Mouse (Mus musculus) ES-E14 (cell line): ENCODE data around the gene Lrp6. TPM values are rescaled to one million over a fixed set of nuclear protein-coding genes. Genes with fewer than 3 reads are reported as not detected.

ENCODE experiments used
- DNase-seq: peaks from one replicate; pipeline ENCODE4 v3.0.0-alpha.2; 2013; ENCODE audit warnings: low read depth, low spot score
- H3K27ac ChIP-seq: 2 replicates; pipeline ENCODE4 v1.5.1; 2012; ENCODE audit warnings: low read depth, mild to moderate bottlenecking, low read length, moderate library complexity, mixed read lengths; ENCODE audit not compliant: poor library complexity, insufficient read depth, severe bottlenecking
- H3K36me3 ChIP-seq: 2 replicates; pipeline ENCODE4 v1.6.1; 2012; ENCODE audit warnings: mild to moderate bottlenecking, low read length, moderate library complexity, mixed read lengths; ENCODE audit not compliant: control insufficient read depth, poor library complexity, insufficient read depth, severe bottlenecking
- H3K4me1 ChIP-seq, 2 experiments: fragments of 150-350 bp in 1 of 2; sonication (generic) in 1 of 2; 2 replicates each; pipeline ENCODE4 v1.6.1; 2012; ENCODE audit warnings: low read length in 2 of 2, mild to moderate bottlenecking in 1 of 2, mixed read lengths in 1 of 2; ENCODE audit not compliant: control insufficient read depth in 2 of 2, insufficient read depth in 2 of 2, poor library complexity in 1 of 2
- H3K4me3 ChIP-seq, 2 experiments: fragments of 150-350 bp in 1 of 2; sonication (generic) in 1 of 2; 2 replicates each; pipeline ENCODE4 v1.5.1; 2012; ENCODE audit warnings: low read length in 2 of 2, low read depth in 1 of 2, mild to moderate bottlenecking in 1 of 2, mixed read lengths in 1 of 2; ENCODE audit not compliant: insufficient read depth in 1 of 2, poor library complexity in 1 of 2, severe bottlenecking in 1 of 2
- H3K9ac ChIP-seq: 2 replicates; pipeline ENCODE4 v1.6.1; 2012; ENCODE audit warnings: low read depth, mild to moderate bottlenecking, low read length, mixed read lengths; ENCODE audit not compliant: poor library complexity, insufficient read depth, severe bottlenecking
- H3K9me3 ChIP-seq: fragments of 150-350 bp; sonication (generic); 2 replicates; pipeline ENCODE4 v1.6.1; 2012; ENCODE audit warnings: low read depth, mild to moderate bottlenecking, low read length; ENCODE audit not compliant: control insufficient read depth, insufficient read depth
- CHD2 ChIP-seq: IDR thresholded peaks from 2 replicates; pipeline ENCODE4 v1.6.1; 2014; ENCODE audit warnings: mild to moderate bottlenecking, low read depth, low read length, inconsistent platforms
- HCFC1 ChIP-seq: IDR thresholded peaks from 2 replicates; pipeline ENCODE4 v1.6.1; 2012; ENCODE audit warnings: low read length, inconsistent platforms, borderline replicate concordance; ENCODE audit not compliant: insufficient read depth
- MAFK ChIP-seq: IDR thresholded peaks from 2 replicates; pipeline ENCODE4 v1.6.1; 2014; ENCODE audit warnings: mild to moderate bottlenecking, low read depth, low read length, inconsistent platforms; ENCODE audit not compliant: insufficient read depth
- ZC3H11A ChIP-seq: IDR thresholded peaks from 2 replicates; pipeline ENCODE4 v1.6.1; 2012; ENCODE audit warnings: low read depth, mild to moderate bottlenecking, inconsistent platforms, low read length, borderline replicate concordance
- ZNF384 ChIP-seq: IDR thresholded peaks from 2 replicates; pipeline ENCODE4 v1.6.1; 2012; ENCODE audit warnings: low read depth, low read length, inconsistent platforms
- in situ Hi-C, 2 experiments: fragments of 600-800 bp; cut with MboI; formaldehyde crosslinking; loops; one replicate each; pipeline ENCODE4 v1.15.1; 2025; ENCODE audit warnings: low sequenced_read_pairs in 2 of 2, inconsistent platforms in 1 of 2; ENCODE audit not compliant: unreplicated experiment in 2 of 2
- total RNA-seq: library from RNA; depleted of rRNA; stranded (reverse); fragments of 300-350 nt; gene quantifications from 2 replicates; pipeline ENCODE4 v1.2.3, GENCODE M21; 2012

The Lrp6 gene
- total RNA-seq, 1 experiment: 46.8 TPM

GRCm38 (mm10) chr6:134602371-134603003 lies 35.7 kb upstream of the Lrp6 start:
- 0 out of 4 replicates have a peak, but pooled peaks cover 0 to 2% of the 10 kb centered on the region in 2 experiments for H3K4me1 ChIP-seq
- H3K9me3 ChIP-seq: no peaks in the 10 kb centered on the region
- DNase-seq: no peak
- H3K9ac ChIP-seq: no peak overlapping the region
- in situ Hi-C loops: loop anchor here in 1 of 2 experiments (25.0 kb wide), 1 partner anchor 165 kb away; no protein-coding TSS in a partner anchor
- no peak for TF ChIP-seq ZC3H11A
- TF ChIP-seq MAFK: no peak
- no peak for TF ChIP-seq CHD2
- TF ChIP-seq HCFC1: no peak
- TF ChIP-seq ZNF384: no peak
- no peak overlapping the region for H3K27ac ChIP-seq
- no peaks in the 10 kb centered on the region for H3K36me3 ChIP-seq
- no peak overlapping the region for H3K4me3 ChIP-seq

GRCm38 (mm10) chr6:134601766-134602165 lies 35.0 kb upstream of the Lrp6 start:
- Histone ChIP-seq H3K9ac (no peak overlapping the region), H3K4me3 (no peak overlapping the region), H3K27ac (no peak overlapping the region), H3K9me3 (no peaks in the 10 kb centered on the region), H3K4me1 (0 out of 4 replicates have a peak, but pooled peaks cover 0 to 2% of the 10 kb centered on the region in 2 experiments), H3K36me3 (no peaks in the 10 kb centered on the region)
- TF ChIP-seq MAFK (no peak), HCFC1 (no peak), CHD2 (no peak), ZC3H11A (no peak), ZNF384 (no peak)
- in situ Hi-C loops: loop anchor here in 1 of 2 experiments (25.0 kb wide), 1 partner anchor 164 kb away; no protein-coding TSS in a partner anchor
- no peak for DNase-seq

- Histone ChIP-seq H3K4me1 (no peaks in the 10 kb centered on the region), H3K36me3 (no peaks in the 10 kb centered on the region), H3K9me3 (no peaks in the 10 kb centered on the region), H3K27ac (no peak overlapping the region), H3K9ac (no peak overlapping the region), H3K4me3 (no peak overlapping the region)
- in situ Hi-C loops: loop anchor here in 1 of 2 experiments (25.0 kb wide), 1 partner anchor 164 kb away; no protein-coding TSS in a partner anchor
- no peak for DNase-seq
- TF ChIP-seq CHD2 (no peak), ZNF384 (no peak), HCFC1 (no peak), MAFK (no peak), ZC3H11A (no peak)
Measured at GRCm38 (mm10) chr6:134601130-134601529, 34.4 kb upstream of the Lrp6 start.

- H3K9me3 ChIP-seq: no peaks in the 10 kb centered on the region
- peaks cover 0 to 6% of the 10 kb centered on the region in 2 experiments; a peak in 1 of 4 replicates for H3K4me1 ChIP-seq
- no peak overlapping the region for H3K27ac ChIP-seq
- TF ChIP-seq MAFK (no peak), HCFC1 (no peak), CHD2 (no peak), ZC3H11A (no peak), ZNF384 (no peak)
- no peak overlapping the region for H3K9ac ChIP-seq
- no peaks in the 10 kb centered on the region for H3K36me3 ChIP-seq
- in situ Hi-C loops: no loop called here
- H3K4me3 ChIP-seq: no peak overlapping the region
- DNase-seq: no peak
Measured at GRCm38 (mm10) chr6:134599239-134599638, 32.5 kb upstream of the Lrp6 start.
